Mouse (Mus musculus) kidney, adult 11 months (tissue): Measurements from ENCODE around the gene Tmem121.

Source experiments
- DNase-seq: peaks from one replicate; pipeline ENCODE4 v3.0.0; 2022

Tmem121 gene

DNA sequence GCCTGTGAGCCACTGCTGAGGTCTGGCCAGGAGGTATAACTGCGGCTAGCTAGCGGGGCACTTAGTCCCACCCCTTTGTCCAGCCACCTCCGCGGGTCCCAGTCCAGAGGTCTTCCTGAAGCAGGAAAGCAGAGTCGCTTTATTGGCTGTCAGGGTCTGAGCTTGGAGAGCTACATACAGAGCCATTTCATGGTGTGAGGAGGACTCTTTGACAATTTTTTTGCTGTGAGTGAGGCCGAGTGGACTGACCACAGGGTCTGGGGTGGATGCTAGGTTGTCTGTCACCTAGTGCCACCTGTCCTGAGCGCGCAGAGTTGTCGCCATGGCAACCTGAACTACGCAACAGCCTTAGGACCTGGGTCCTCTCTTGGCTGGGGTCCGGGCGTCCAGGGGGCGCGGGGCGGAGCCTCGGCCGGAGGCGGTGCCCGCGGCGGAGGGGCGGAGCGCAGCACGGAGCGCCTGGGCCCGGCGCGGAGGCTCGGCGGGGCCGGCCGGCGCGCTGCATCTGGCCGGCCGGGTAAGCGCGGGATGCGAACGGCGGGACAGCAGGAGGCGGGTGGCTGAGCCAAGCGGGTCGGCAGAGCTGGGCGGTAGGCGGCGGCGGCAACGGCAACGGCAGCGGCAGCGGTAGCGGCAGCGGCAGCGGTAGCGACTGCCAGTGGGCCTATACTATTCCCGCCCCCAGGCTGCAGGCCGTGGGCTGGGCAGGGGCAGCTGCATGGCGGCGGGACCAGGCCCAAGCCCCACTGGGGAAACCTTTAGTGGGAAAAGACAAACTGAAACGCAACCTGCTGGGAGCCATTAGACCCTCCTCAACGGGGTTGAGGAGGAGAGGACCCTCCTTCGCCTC lies at the start of gene Tmem121:
Gene Tmem121 (plus strand): TSS at position 489 of the 850 bp plus-strand sequence.
- DNase-seq = no peak

DNA sequence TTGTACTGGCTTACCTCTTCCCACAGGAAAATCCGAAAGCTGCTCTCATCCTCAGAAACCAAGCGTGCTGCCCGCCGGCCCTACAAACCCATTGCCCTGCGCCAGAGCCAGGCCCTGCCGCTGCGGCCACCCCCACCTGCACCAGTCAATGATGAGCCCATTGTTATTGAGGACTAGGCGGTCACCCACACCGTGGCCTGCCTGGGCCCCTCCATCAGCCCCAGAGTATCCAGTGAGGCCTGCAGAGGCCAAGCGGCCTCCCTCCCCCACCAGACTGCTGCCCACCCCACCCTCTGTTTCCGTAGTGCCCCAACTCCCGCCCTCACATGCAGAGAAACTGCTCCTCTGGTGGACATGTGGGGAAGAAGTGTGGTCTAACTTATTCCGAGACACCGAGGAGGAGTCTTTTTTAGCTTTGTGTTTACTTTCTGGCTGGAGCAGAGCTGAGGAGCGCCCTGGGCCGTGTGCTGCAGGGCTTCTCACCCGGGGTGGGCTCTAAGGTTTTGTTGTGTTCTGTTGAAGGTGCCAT lies 49.2 kb upstream of the Tmem121 start:
- no peak for DNase-seq

- DNase-seq = no peak
Measured at GRCm38 (mm10) chr12:113137260-113138213, 48.2 kb upstream of the Tmem121 start.

DNA sequence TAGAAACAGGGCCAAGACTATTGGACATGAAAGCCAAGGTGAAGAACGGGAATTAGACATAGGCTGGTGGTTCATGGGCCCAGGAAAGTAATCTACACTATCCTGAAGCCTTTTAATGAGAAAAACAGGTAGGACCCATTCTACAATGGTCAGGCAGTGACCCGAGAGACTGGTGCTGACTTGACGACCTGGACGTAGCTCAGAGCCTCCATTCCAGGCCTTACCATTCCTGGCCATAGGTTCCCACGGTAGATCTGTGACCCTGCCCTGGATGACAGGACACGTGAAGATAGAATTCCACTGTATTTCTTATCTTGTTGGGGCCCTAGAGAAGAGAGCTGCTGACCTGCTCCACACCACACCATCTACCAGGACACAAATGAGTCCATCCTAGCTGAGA lies 47.4 kb upstream of the Tmem121 start:
- DNase-seq = no peak

- peak; percentile 79 for DNase-seq
Measured at GRCm38 (mm10) chr12:113138901-113139864, 46.5 kb upstream of the Tmem121 start.

GRCm38 (mm10) chr12:113139908-113140615 lies 45.7 kb upstream of the Tmem121 start, which contains the start of gene Crip2:
Gene Crip2 (plus strand): TSS chr12:113140236.
- DNase-seq = peak; percentile 89

DNA sequence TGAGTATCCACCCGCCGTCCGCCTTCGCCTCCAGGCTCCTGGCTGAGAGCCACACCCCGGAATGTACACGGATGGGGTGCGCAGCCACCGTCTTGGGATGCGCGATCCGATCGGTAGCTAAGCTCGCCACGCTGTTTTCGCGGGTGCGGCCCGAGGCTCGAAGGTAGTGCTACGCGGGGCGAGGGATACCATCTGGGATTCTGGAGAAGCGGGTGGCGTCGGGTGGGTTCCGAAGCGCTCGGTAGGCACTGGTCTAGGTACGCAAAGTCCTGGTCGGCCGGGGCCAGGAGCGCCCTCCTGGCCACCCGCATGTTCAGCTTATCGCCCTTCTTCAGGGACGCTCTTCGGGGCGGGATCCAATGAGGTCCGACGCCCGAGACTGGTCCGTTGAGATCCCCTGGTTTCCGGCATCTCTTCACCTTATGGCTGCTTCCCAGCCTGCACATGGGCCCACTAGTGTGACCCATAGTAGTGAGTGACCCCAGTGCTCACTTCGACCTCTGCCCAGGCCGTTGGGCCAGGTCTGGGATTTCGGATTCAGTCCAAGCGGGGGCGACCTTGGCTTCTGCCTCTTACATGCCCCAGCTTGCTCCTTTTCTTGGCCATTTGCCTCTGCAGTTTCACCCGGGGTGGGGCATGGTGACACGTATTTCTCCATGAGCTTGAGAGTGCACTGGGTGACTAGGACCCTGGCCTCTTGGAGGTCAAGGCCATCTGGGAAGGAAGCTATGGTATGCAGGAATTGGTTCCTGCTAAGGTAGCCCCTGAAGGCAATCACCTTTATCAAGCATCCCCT lies 44.9 kb upstream of the Tmem121 start:
- peak; percentile 69 for DNase-seq

- DNase-seq = no peak
Measured at GRCm38 (mm10) chr12:113141531-113141973, 44.2 kb upstream of the Tmem121 start.

DNA sequence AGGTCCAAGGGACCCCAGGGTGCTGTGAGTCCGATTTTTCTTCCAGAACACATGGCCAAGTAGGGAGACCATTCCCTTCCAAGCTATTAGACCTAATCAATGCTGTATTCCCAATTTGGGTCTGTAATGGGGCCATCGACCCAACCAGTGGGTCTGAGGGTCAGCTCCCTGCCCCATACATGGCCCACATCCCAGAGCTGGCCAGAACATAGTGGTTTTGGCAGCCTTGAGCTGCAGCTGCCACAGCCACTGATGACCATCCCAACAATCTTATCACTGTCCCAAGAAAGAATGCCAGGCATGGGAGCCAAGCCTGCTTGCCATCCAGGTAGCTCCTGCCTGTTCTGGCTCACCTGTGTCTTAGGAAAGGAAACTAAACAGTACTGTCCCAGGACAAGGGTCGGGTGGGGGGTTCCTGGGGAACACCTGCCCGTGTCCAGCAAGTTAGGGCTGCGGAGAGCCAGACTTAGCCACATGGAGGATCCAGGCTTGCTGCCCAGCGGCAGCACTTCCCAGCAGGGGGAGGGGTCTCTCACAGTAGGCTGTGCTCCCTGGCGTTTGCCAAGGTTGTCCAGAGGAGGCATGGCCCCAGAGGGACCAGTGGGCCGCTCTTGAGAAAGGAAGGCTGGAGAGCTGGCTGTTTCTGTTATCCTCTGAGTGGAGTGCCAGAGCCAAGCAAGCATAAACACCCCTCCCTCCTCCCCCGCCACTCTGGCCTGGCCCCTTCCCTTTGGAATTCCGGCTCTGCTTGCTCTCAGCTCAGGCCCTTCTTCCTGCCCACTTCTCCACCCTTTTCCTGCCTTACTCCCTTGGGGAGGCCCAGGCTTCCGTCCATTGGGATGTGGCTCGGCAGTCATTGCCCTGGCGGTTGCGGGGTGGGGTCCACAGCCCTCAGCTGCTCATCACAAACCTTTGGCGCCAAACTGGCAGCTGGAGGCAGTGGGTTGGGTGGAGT lies 43.4 kb upstream of the Tmem121 start:
- peak; percentile 86 for DNase-seq

DNA sequence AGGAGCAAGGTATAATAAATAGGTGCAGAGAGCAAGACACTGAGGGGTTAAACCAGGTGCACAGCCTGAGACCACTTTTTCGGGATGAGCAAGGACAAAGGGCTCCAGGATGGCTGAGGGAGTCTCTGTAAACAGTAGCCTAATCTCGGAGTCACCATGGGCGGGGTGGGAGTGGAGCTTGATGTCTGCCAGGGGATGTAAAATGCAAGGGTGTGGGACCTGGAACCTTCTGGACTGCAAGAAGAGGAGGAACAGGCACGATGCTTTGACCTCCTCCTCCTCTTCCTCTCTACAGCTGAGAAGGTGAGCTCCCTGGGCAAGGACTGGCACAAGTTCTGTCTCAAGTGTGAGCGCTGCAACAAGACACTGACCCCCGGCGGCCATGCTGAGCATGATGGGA lies 42.6 kb upstream of the Tmem121 start:
- DNase-seq = no peak

DNA sequence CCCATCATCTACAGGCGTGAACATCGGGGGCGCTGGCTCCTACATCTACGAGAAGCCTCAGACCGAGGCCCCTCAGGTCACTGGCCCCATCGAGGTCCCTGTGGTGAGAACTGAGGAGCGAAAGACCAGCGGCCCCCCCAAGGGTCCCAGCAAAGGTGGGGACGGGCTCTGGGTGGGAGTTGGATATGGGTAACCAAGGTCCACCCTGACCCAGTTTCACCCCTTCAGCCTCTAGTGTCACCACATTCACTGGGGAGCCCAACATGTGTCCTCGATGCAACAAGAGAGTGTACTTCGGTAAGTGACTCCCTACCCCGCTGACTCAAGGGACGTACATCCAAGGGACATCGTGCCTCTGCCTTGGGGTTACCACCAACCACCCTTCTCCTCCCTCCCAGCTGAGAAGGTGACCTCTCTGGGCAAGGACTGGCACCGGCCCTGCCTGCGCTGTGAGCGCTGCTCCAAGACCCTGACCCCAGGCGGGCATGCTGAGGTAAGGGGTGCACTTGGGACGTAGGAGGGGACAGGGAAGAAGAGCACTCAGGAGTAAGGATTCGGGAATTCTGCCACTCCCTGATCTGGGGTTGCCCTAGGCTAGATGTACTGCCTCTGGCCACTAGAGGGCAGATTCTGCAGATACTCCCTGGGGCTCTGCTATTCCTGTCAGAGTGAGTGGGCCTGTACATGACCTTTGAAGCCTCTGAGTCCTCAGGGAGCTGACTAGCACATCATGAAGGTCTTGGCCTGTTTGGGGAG lies 41.6 kb upstream of the Tmem121 start:
- DNase-seq = peak; percentile 38

DNA sequence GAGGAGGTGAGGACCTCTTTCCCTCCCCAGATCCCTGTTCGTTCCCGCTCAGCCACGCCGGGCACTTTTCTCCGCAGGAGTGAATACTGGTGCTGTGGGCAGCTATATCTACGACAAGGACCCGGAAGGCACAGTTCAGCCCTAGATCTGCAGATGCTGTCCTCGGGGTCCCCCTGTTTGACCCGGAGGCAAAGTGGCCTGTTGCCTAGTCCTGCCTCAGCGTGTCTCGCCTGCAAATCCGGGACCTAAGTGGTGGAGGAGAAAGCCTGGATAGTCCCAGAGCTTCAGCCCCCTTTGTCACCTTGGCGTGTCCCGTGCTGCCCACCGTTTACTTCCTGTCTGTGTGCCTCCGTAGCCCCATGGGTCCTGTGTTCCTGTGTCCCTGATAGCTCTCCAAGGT lies 40.8 kb upstream of the Tmem121 start:
- DNase-seq = no peak

GRCm38 (mm10) chr12:113145591-113145990 lies 40.1 kb upstream of the Tmem121 start:
- DNase-seq = no peak

DNA sequence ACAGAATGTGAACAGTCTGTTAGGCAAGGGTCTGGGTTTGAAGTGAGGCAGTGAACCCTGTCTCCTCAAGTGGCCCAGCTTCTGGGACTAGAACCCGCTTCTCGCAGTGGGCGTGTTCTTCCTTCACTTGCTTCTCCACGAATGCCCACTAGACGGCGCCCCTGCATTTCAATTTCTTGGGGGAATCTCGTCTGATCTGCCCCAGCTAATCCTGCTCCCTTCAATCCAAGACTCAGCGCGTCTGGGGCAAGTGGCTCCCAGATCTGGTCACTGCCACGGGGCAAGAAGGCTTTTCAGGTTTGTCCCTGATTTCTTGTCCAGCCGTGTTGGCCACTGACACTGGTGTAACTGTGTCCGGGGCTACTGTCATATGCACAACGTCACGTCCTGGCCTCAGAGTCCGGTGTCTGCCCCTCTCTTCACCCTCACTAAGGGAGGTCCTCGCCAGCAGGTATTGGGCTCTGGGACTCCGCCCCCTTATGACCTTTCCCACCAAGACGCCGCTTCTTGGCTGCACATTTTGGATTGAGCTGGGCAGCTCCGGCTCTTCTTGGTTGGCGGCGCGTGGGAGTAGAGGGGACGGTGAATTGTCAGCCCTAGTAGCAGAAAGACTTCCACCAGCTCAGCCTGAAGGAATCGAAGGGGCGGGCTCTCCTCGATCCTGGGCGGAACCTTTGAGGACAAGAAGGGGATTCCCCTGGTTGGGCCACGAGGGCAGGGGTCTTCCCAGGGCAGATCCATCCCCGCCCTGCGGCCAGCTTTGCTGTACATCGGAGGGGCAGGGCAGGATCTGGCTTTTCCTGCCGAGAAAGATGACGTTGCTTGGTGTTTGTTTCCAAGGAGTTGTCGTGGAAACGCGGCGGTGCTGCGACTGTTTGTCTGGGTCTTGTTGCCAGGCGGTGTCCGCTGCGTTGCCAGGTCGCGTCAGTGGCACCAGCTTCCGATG lies 39.3 kb upstream of the Tmem121 start, which contains the start of gene Crip1:
Gene Crip1 (plus strand): TSS at position 205 of the 946 bp plus-strand sequence.
- DNase-seq = peak; percentile 74

DNA sequence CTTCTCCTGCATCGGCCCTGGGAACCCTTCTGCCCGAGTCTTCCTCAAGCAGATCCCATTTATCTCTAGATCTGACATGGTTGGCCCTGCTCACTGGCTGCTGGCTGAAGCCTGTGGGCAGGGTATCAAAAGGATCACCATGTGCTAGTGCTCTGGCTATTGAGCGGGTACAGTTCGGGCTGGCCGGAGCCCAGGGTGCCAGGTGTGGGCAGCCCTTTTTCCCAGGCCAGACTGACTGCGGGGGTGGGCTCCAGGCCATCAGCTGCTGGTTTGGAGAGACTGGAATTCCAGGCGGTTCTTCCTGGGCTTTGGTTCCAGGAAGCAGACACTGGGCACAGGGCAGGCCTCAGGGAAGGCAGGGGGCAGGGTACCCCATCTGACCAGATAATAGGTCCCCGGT lies 38.2 kb upstream of the Tmem121 start:
- DNase-seq = no peak

GRCm38 (mm10) chr12:113148381-113149035 lies 37.2 kb upstream of the Tmem121 start:
- DNase-seq = no peak

GRCm38 (mm10) chr12:113149341-113149740 lies 36.4 kb upstream of the Tmem121 start:
- DNase-seq = no peak
